Mouse (Mus musculus) MEL (cell line): ENCODE measurements around the gene Pmm1. TPM values are rescaled to one million over a fixed set of nuclear protein-coding genes. Genes with fewer than 3 reads are reported as not detected.

Source experiments
- DNase-seq: peaks from one replicate; pipeline ENCODE4 v3.0.0; 2011; ENCODE audit warnings: low read depth, low spot score
- H3K27ac ChIP-seq: 2 replicates; pipeline ENCODE4 v1.5.1; 2012; ENCODE audit warnings: low read depth, mild to moderate bottlenecking, control low read depth, low read length, moderate library complexity; ENCODE audit not compliant: control insufficient read depth
- H3K27me3 ChIP-seq, 2 experiments: fragments of 150-350 bp in 1 of 2; sonication (generic) in 1 of 2; 2 replicates each; pipeline ENCODE4 v1.6.1; 2012; ENCODE audit warnings: low read length in 2 of 2, mild to moderate bottlenecking in 2 of 2, improper control_type of control experiment in 1 of 2, moderate library complexity in 1 of 2; ENCODE audit not compliant: insufficient read depth in 2 of 2, control insufficient read depth in 1 of 2
- H3K36me3 ChIP-seq, 2 experiments: 2 replicates each; pipeline ENCODE4 v1.6.1; 2012 to 2014; ENCODE audit warnings: low read length in 2 of 2, improper control_type of control experiment in 1 of 2, inconsistent platforms in 1 of 2, mild to moderate bottlenecking in 1 of 2; ENCODE audit not compliant: insufficient read depth in 2 of 2, control insufficient read depth in 1 of 2
- H3K4me1 ChIP-seq, 2 experiments: fragments of 150-350 bp in 1 of 2; sonication (generic) in 1 of 2; 2 replicates each; pipeline ENCODE4 v1.6.1; 2012; ENCODE audit warnings: low read length in 2 of 2, improper control_type of control experiment in 1 of 2, mild to moderate bottlenecking in 1 of 2; ENCODE audit not compliant: insufficient read depth in 2 of 2, control insufficient read depth in 1 of 2
- H3K4me3 ChIP-seq, 2 experiments: fragments of 150-350 bp in 1 of 2; sonication (generic) in 1 of 2; 2 replicates each; pipeline ENCODE4 v1.5.1; 2012; ENCODE audit warnings: low read depth in 2 of 2, low read length in 2 of 2, mild to moderate bottlenecking in 2 of 2, moderate library complexity in 2 of 2, control low read depth in 1 of 2, improper control_type of control experiment in 1 of 2; ENCODE audit not compliant: control insufficient read depth in 1 of 2, insufficient read depth in 1 of 2
- H3K79me2 ChIP-seq: 2 replicates; pipeline ENCODE4 v1.6.1; 2012; ENCODE audit warnings: mild to moderate bottlenecking, low read length, moderate library complexity; ENCODE audit not compliant: control insufficient read depth, poor library complexity, insufficient read depth
- H3K9ac ChIP-seq: 2 replicates; pipeline ENCODE4 v1.6.1; 2012; ENCODE audit warnings: low read depth, mild to moderate bottlenecking, control low read depth, low read length, moderate library complexity; ENCODE audit not compliant: control insufficient read depth, poor library complexity, severe bottlenecking
- H3K9me3 ChIP-seq: fragments of 150-350 bp; sonication (generic); replicated peaks from 2 replicates; pipeline ENCODE4 v1.6.1; 2012; ENCODE audit warnings: mild to moderate bottlenecking, low read length, improper control_type of control experiment, moderate library complexity; ENCODE audit not compliant: insufficient read depth
- BHLHE40 ChIP-seq: IDR thresholded peaks from 2 replicates; pipeline ENCODE4 v1.6.1; 2012; ENCODE audit warnings: low read depth, mild to moderate bottlenecking, inconsistent platforms, low read length, improper control_type of control experiment, borderline replicate concordance
- CHD1 ChIP-seq: IDR thresholded peaks from 2 replicates; pipeline ENCODE4 v1.6.1; 2012; ENCODE audit warnings: low read depth, mild to moderate bottlenecking, inconsistent platforms, low read length, improper control_type of control experiment
- CHD2 ChIP-seq: IDR thresholded peaks from 2 replicates; pipeline ENCODE4 v1.6.1; 2011; ENCODE audit warnings: low read length, improper control_type of control experiment
- CTCF ChIP-seq, 3 experiments: IDR thresholded peaks in 2 of 3; conservative IDR thresholded peaks in 1 of 3; 2 replicates each; pipeline ENCODE4 v1.5.1; 2011 to 2012; ENCODE audit warnings: low read length in 3 of 3, low read depth in 2 of 3, mild to moderate bottlenecking in 2 of 3, improper control_type of control experiment in 1 of 3, inconsistent platforms in 1 of 3, mixed read lengths in 1 of 3, moderate library complexity in 1 of 3; ENCODE audit not compliant: control insufficient read depth in 1 of 3, insufficient read depth in 1 of 3, poor library complexity in 1 of 3, severe bottlenecking in 1 of 3
- E2F4 ChIP-seq: IDR thresholded peaks from 2 replicates; pipeline ENCODE4 v1.6.1; 2011; ENCODE audit warnings: low read depth, low read length, improper control_type of control experiment, borderline replicate concordance
- ELF1 ChIP-seq: IDR thresholded peaks from 2 replicates; pipeline ENCODE4 v1.6.1; 2014; ENCODE audit warnings: low read depth, mild to moderate bottlenecking, inconsistent platforms, low read length, improper control_type of control experiment, moderate library complexity
- ETS1 ChIP-seq: IDR thresholded peaks from 2 replicates; pipeline ENCODE4 v1.6.1; 2012; ENCODE audit warnings: low read depth, mild to moderate bottlenecking, inconsistent platforms, low read length, improper control_type of control experiment, moderate library complexity
- GATA1 ChIP-seq: IDR thresholded peaks from 2 replicates; pipeline ENCODE4 v1.6.1; 2011; ENCODE audit warnings: low read depth, low read length, improper control_type of control experiment
- KAT2A ChIP-seq: conservative IDR thresholded peaks from 2 replicates; pipeline ENCODE4 v1.6.1; 2012; ENCODE audit warnings: low read depth, low read length, improper control_type of control experiment, inconsistent platforms
- MAFK ChIP-seq: IDR thresholded peaks from 2 replicates; pipeline ENCODE4 v1.6.1; 2011; ENCODE audit warnings: low read depth, mild to moderate bottlenecking, low read length, improper control_type of control experiment, borderline replicate concordance
- MEF2A ChIP-seq: IDR thresholded peaks from 2 replicates; pipeline ENCODE4 v1.6.1; 2014; ENCODE audit warnings: low read depth, mild to moderate bottlenecking, inconsistent platforms, low read length, improper control_type of control experiment; ENCODE audit not compliant: poor library complexity, insufficient replicate concordance, severe bottlenecking; ENCODE audit errors: extremely low read depth
- MYC ChIP-seq: IDR thresholded peaks from 2 replicates; pipeline ENCODE4 v1.6.1; 2011; ENCODE audit warnings: low read depth, mild to moderate bottlenecking, low read length, improper control_type of control experiment, moderate library complexity
- POLR2A ChIP-seq, 2 experiments: IDR thresholded peaks; 2 replicates each; pipeline ENCODE4 v1.6.1; 2011 to 2012; ENCODE audit warnings: low read length in 2 of 2, mild to moderate bottlenecking in 2 of 2, control low read depth in 1 of 2, improper control_type of control experiment in 1 of 2, low read depth in 1 of 2, moderate library complexity in 1 of 2; ENCODE audit not compliant: control insufficient read depth in 1 of 2, insufficient read depth in 1 of 2, poor library complexity in 1 of 2
- POLR2AphosphoS2 ChIP-seq: IDR thresholded peaks from 2 replicates; pipeline ENCODE4 v1.6.1; 2011; ENCODE audit warnings: low read length, improper control_type of control experiment
- POLR2AphosphoS5 ChIP-seq: IDR thresholded peaks from 2 replicates; pipeline ENCODE4 v1.6.1; 2012; ENCODE audit warnings: low read depth, borderline replicate concordance, mild to moderate bottlenecking, inconsistent platforms, low read length, moderate library complexity, mixed read lengths
- RAD21 ChIP-seq: IDR thresholded peaks from 2 replicates; pipeline ENCODE4 v1.6.1; 2011; ENCODE audit warnings: mild to moderate bottlenecking, low read depth, low read length, improper control_type of control experiment
- RCOR1 ChIP-seq: IDR thresholded peaks from 2 replicates; pipeline ENCODE4 v1.6.1; 2012; ENCODE audit warnings: low read depth, mild to moderate bottlenecking, inconsistent platforms, low read length, improper control_type of control experiment
- SIN3A ChIP-seq: IDR thresholded peaks from 2 replicates; pipeline ENCODE4 v1.6.1; 2012; ENCODE audit warnings: low read length, improper control_type of control experiment, inconsistent platforms
- TAL1 ChIP-seq: IDR thresholded peaks from 2 replicates; pipeline ENCODE4 v1.6.1; 2012; ENCODE audit warnings: mild to moderate bottlenecking, inconsistent platforms, low read length, moderate library complexity, mixed read lengths
- TCF12 ChIP-seq: IDR thresholded peaks from 2 replicates; pipeline ENCODE4 v1.6.1; 2014; ENCODE audit warnings: low read depth, mild to moderate bottlenecking, inconsistent platforms, low read length, improper control_type of control experiment, moderate library complexity
- USF1 ChIP-seq: IDR thresholded peaks from 2 replicates; pipeline ENCODE4 v1.6.1; 2014; ENCODE audit warnings: low read depth, mild to moderate bottlenecking, inconsistent platforms, low read length, improper control_type of control experiment, moderate library complexity
- ZKSCAN1 ChIP-seq: IDR thresholded peaks from 2 replicates; pipeline ENCODE4 v1.6.1; 2012; ENCODE audit warnings: low read depth, mild to moderate bottlenecking, inconsistent platforms, low read length, improper control_type of control experiment, moderate library complexity
- ZMIZ1 ChIP-seq: IDR thresholded peaks from 2 replicates; pipeline ENCODE4 v1.6.1; 2012; ENCODE audit warnings: low read depth, mild to moderate bottlenecking, inconsistent platforms, low read length, improper control_type of control experiment, moderate library complexity
- ZNF384 ChIP-seq: IDR thresholded peaks from 2 replicates; pipeline ENCODE4 v1.6.1; 2012; ENCODE audit warnings: low read depth, mild to moderate bottlenecking, inconsistent platforms, low read length, improper control_type of control experiment
- polyA plus RNA-seq, 2 experiments: library from polyadenylated mRNA; stranded (reverse) in 1 of 2; unstranded in 1 of 2; fragments of >175 nt in 1 of 2; fragments of >200 nt in 1 of 2; gene quantifications; 2 replicates each; pipeline versions ENCODE4 v1.2.1 to v1.2.4; 2012; ENCODE audit warnings: low replicate concordance in 2 of 2, low read depth in 1 of 2; ENCODE audit not compliant: insufficient read length in 2 of 2, insufficient read depth in 1 of 2, missing spikeins in 1 of 2
- total RNA-seq: library from RNA; depleted of rRNA; stranded (reverse); fragments of 300-350 nt; gene quantifications from 2 replicates; pipeline ENCODE4 v1.2.3, GENCODE M21; 2012

Gene Pmm1
- total and polyA plus RNA-seq, 3 experiments, result 72.7 to 111 TPM; not detected in 1

DNA sequence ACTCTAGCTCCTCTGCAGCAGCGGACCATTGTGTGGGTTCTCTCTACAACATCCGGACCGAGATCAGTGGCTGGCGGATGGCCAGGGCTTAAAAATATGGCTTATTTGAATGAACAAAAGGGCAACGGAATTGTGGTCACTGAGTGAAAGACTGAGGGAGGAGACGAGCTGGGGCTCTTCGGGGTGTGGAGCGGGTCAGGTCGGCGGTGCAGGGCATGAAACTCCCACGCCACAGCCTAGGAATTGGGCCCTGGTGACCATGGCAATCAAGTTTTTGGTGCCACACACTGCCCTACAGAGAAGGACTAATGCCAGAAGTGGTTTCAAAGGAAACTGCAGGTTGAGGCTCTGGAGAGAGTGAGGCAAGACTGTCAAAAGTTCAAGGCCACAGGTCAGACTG lies 32.5 kb downstream of the Pmm1 start:
- H3K9me3 ChIP-seq, result no peaks in the 10 kb centered on the region
- TF ChIP-seq E2F4 (no peak), POLR2A (IDR thresholded peaks at IDR 0.05; ENCODE audit: control insufficient read depth in 1 of 2, insufficient read depth in 1 of 2, low read depth in 1 of 2, low read length in 2 of 2, poor library complexity in 1 of 2) (no peak), ETS1 (no peak), ZNF384 (no peak), RAD21 (no peak), CTCF (IDR thresholded peaks at IDR 0.05 in 2 of 3, conservative IDR thresholded peaks at IDR 0.05 in 1 of 3; ENCODE audit: control insufficient read depth in 1 of 3, insufficient read depth in 1 of 3, low read depth in 2 of 3, low read length in 3 of 3, poor library complexity in 1 of 3, severe bottlenecking in 1 of 3) (no peak), USF1 (no peak), ELF1 (no peak), ZKSCAN1 (no peak), TCF12 (no peak), MAFK (no peak), MEF2A (no peak), SIN3A (no peak), KAT2A (no peak), CHD1 (no peak), CHD2 (no peak), ZMIZ1 (no peak), POLR2AphosphoS5 (no peak), GATA1 (no peak)
- TF ChIP-seq, all 39 proteins: peak for 0
- Histone ChIP-seq H3K4me1 (peaks cover 3 to 23% of the 10 kb centered on the region in 2 experiments; a peak in 3 of 4 replicates), H3K9ac (no peak overlapping the region), H3K36me3 (peaks cover 0 to 14% of the 10 kb centered on the region in 2 experiments; a peak in 2 of 4 replicates), H3K79me2 (peaks cover 27% of the 10 kb centered on the region), H3K27me3 (no peaks in the 10 kb centered on the region), H3K4me3 (no peak overlapping the region), H3K27ac (no peak overlapping the region)
- no peak for DNase-seq

DNA sequence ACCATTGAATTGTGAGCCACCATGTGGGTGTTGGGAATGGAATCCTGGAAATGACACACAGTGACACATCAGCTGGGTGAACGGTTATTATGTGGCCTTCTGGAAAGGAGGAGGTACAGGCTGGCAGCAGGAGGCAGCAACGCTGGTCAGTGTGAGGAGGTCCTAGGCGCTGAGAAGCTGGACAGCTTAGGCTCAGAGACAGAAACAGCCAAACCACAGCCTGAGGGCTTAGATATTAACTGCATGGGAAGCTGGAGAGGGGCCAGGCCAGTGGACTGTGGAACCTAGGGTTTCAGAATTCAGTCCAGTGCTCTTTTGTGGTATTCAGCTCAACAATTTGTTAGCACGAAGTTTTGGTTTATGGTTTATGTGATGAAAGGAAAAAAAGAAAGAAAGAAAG lies 33.0 kb downstream of the Pmm1 start:
- H3K4me3 ChIP-seq, result no peak overlapping the region
- peaks cover 0 to 14% of the 10 kb centered on the region in 2 experiments; a peak in 2 of 4 replicates for H3K36me3 ChIP-seq
- peaks cover 30% of the 10 kb centered on the region for H3K79me2 ChIP-seq
- peaks cover 3 to 18% of the 10 kb centered on the region in 2 experiments; a peak in 3 of 4 replicates for H3K4me1 ChIP-seq
- no peaks in the 10 kb centered on the region for H3K9me3 ChIP-seq
- H3K9ac ChIP-seq, result no peak overlapping the region
- no peak for TF ChIP-seq RAD21
- TF ChIP-seq POLR2AphosphoS2, result no peak
- TF ChIP-seq MYC, result no peak
- no peak for TF ChIP-seq POLR2A (IDR thresholded peaks at IDR 0.05; ENCODE audit: control insufficient read depth in 1 of 2, insufficient read depth in 1 of 2, low read depth in 1 of 2, low read length in 2 of 2, poor library complexity in 1 of 2)
- TF ChIP-seq ZMIZ1, result no peak
- no peak for TF ChIP-seq GATA1
- no peak for TF ChIP-seq BHLHE40
- TF ChIP-seq CTCF (IDR thresholded peaks at IDR 0.05 in 2 of 3, conservative IDR thresholded peaks at IDR 0.05 in 1 of 3; ENCODE audit: control insufficient read depth in 1 of 3, insufficient read depth in 1 of 3, low read depth in 2 of 3, low read length in 3 of 3, poor library complexity in 1 of 3, severe bottlenecking in 1 of 3), result no peak
- TF ChIP-seq RCOR1, result no peak
- TF ChIP-seq TAL1, result no peak
- no peak for TF ChIP-seq CHD1
- no peak overlapping the region for H3K27ac ChIP-seq
- no peak for DNase-seq
- no peaks in the 10 kb centered on the region for H3K27me3 ChIP-seq
